Mouse (Mus musculus): ENCODE results near the gene Rarg. TPM values are rescaled to one million over a fixed set of nuclear protein-coding genes. Genes with fewer than 3 reads are reported as not detected.

The Rarg gene
- polyA plus RNA-seq, 1 experiment from 2014 or later, result 38.5 TPM

- ATAC-seq (ENCODE audit: insufficient read depth), result no peak
- no peak overlapping the region for H3K27ac ChIP-seq (ENCODE audit: low read depth)
- no peak for TF ChIP-seq CTCF (IDR thresholded peaks at IDR 0.05; ENCODE audit: low read depth)
These were observed 14.1 kb upstream of the Rarg start for GRCm38 (mm10) chr15:102271441-102271840.

GRCm38 (mm10) chr15:102270274-102270960 is 13.1 kb upstream of the Rarg start, which contains the start of gene Gm9918:
TSS of gene Gm9918 (plus strand) at chr15:102270563.
- Histone ChIP-seq H3K27me3 (ENCODE audit: insufficient read depth, low read length) (no peaks in the 10 kb centered on the region), H3K27ac (ENCODE audit: low read depth) (no peak within 1 kb of the TSS; the same call in 1 of the 2 replicates), H3K4me3 (ENCODE audit: low read depth, low read length) (peak within 1 kb of the TSS; percentile 16), H3K9ac (peak within 1 kb of the TSS; percentile 48), H3K36me3 (ENCODE audit: insufficient read depth) (no peaks in the 10 kb centered on the region), H3K4me1 (ENCODE audit: insufficient read depth) (peaks cover 8% of the 10 kb centered on the region), H3K9me3 (ENCODE audit: low read depth, low read length) (no peaks in the 10 kb centered on the region), H3K4me2 (peak within 1 kb of the TSS; percentile 58)
- DNase-seq, result no peak
- WGBS, result 14% methylated on average over 19 of the region's 21 CpGs
- TF ChIP-seq CTCF (IDR thresholded peaks at IDR 0.05; ENCODE audit: low read depth), result no peak
- ATAC-seq (ENCODE audit: insufficient read depth), result peak; percentile 63; the same call in 1 of the 2 replicates

More at GRCm38 (mm10) chr15:102271441-102271840, 14.1 kb upstream of the Rarg start:
- WGBS, result 24% methylated on average over 3 of the region's 3 CpGs
- peak; percentile 57 for DNase-seq
- H3K4me1 ChIP-seq (ENCODE audit: insufficient read depth), result peaks cover 8% of the 10 kb centered on the region
- H3K36me3 ChIP-seq (ENCODE audit: insufficient read depth), result no peaks in the 10 kb centered on the region
- peak overlapping the region; percentile 48; the same call in 1 of the 2 replicates for H3K9ac ChIP-seq
- H3K27me3 ChIP-seq (ENCODE audit: insufficient read depth, low read length), result no peaks in the 10 kb centered on the region
- H3K9me3 ChIP-seq (ENCODE audit: low read depth, low read length), result no peaks in the 10 kb centered on the region
- peak overlapping the region; percentile 58 for H3K4me2 ChIP-seq
- no peak overlapping the region for H3K4me3 ChIP-seq (ENCODE audit: low read depth, low read length)

- Histone ChIP-seq H3K4me1 (ENCODE audit: insufficient read depth) (0 out of 2 replicates have a peak, but pooled peaks cover under 1% of the 10 kb centered on the region), H3K9ac (no peak overlapping the region), H3K4me3 (ENCODE audit: low read depth, low read length) (no peak overlapping the region), H3K36me3 (ENCODE audit: insufficient read depth) (no peaks in the 10 kb centered on the region), H3K27me3 (ENCODE audit: insufficient read depth, low read length) (no peaks in the 10 kb centered on the region), H3K27ac (ENCODE audit: low read depth) (no peak overlapping the region), H3K4me2 (no peak overlapping the region), H3K9me3 (ENCODE audit: low read depth, low read length) (no peaks in the 10 kb centered on the region)
- TF ChIP-seq CTCF (IDR thresholded peaks at IDR 0.05; ENCODE audit: low read depth), result peak; percentile 15; the same call in 1 of the 2 replicates
- DNase-seq (no peak), ATAC-seq (ENCODE audit: insufficient read depth) (no peak)
- WGBS, result 83% methylated on average over 5 of the region's 5 CpGs
These were observed 8.2 kb upstream of the Rarg start for GRCm38 (mm10) chr15:102265548-102265947.

- H3K27ac ChIP-seq (ENCODE audit: low read depth), result no peak overlapping the region
- H3K4me1 ChIP-seq (ENCODE audit: insufficient read depth), result peaks cover 12% of the 10 kb centered on the region
- no peak for TF ChIP-seq CTCF (IDR thresholded peaks at IDR 0.05; ENCODE audit: low read depth)
- ATAC-seq (ENCODE audit: insufficient read depth) (no peak), DNase-seq (no peak)
- H3K9ac ChIP-seq, result no peak overlapping the region
- 63% methylated on average over 2 of the region's 2 CpGs for WGBS
- no peak overlapping the region for H3K4me3 ChIP-seq (ENCODE audit: low read depth, low read length)
- no peaks in the 10 kb centered on the region for H3K9me3 ChIP-seq (ENCODE audit: low read depth, low read length)
- no peaks in the 10 kb centered on the region for H3K36me3 ChIP-seq (ENCODE audit: insufficient read depth)
- no peaks in the 10 kb centered on the region for H3K27me3 ChIP-seq (ENCODE audit: insufficient read depth, low read length)
- H3K4me2 ChIP-seq, result no peak overlapping the region
These were observed 5.7 kb upstream of the Rarg start for GRCm38 (mm10) chr15:102263037-102263436.

GRCm38 (mm10) chr15:102262582-102262981 is 5.3 kb upstream of the Rarg start:
- ATAC-seq (ENCODE audit: insufficient read depth) (no peak), DNase-seq (no peak)
- Histone ChIP-seq H3K27ac (ENCODE audit: low read depth) (no peak overlapping the region), H3K36me3 (ENCODE audit: insufficient read depth) (no peaks in the 10 kb centered on the region), H3K4me1 (ENCODE audit: insufficient read depth) (peaks cover 16% of the 10 kb centered on the region), H3K9me3 (ENCODE audit: low read depth, low read length) (no peaks in the 10 kb centered on the region), H3K9ac (no peak overlapping the region), H3K4me2 (no peak overlapping the region), H3K4me3 (ENCODE audit: low read depth, low read length) (no peak overlapping the region), H3K27me3 (ENCODE audit: insufficient read depth, low read length) (no peaks in the 10 kb centered on the region)
- TF ChIP-seq CTCF (IDR thresholded peaks at IDR 0.05; ENCODE audit: low read depth), result no peak
- WGBS, result 41% methylated on average over 7 of the region's 7 CpGs

- Histone ChIP-seq H3K9me3 (ENCODE audit: low read depth, low read length) (no peaks in the 10 kb centered on the region), H3K4me1 (ENCODE audit: insufficient read depth) (peaks cover 26% of the 10 kb centered on the region), H3K27ac (ENCODE audit: low read depth) (peak overlapping the region; percentile 93), H3K27me3 (ENCODE audit: insufficient read depth, low read length) (no peaks in the 10 kb centered on the region), H3K9ac (peak overlapping the region; percentile 23), H3K4me2 (peak overlapping the region; percentile 88), H3K36me3 (ENCODE audit: insufficient read depth) (no peaks in the 10 kb centered on the region), H3K4me3 (ENCODE audit: low read depth, low read length) (peak overlapping the region; percentile 71; the same call in 1 of the 2 replicates)
- peak; percentile 38; the same call in 1 of the 2 replicates for ATAC-seq (ENCODE audit: insufficient read depth)
- no peak for TF ChIP-seq CTCF (IDR thresholded peaks at IDR 0.05; ENCODE audit: low read depth)
- DNase-seq, result peak; percentile 43
- 28% methylated on average over 11 of the region's 11 CpGs for WGBS
These were observed 1.4 kb upstream of the Rarg start for GRCm38 (mm10) chr15:102258581-102259253.

GRCm38 (mm10) chr15:102258076-102258470 is 756 bp upstream of the Rarg start:
- TF ChIP-seq CTCF (IDR thresholded peaks at IDR 0.05; ENCODE audit: low read depth), result no peak
- peaks cover 26% of the 10 kb centered on the region for H3K4me1 ChIP-seq (ENCODE audit: insufficient read depth)
- peaks cover 3% of the 10 kb centered on the region; the same call in 1 of the 2 replicates for H3K36me3 ChIP-seq (ENCODE audit: insufficient read depth)
- H3K4me2 ChIP-seq, result peak overlapping the region; percentile 88
- peak overlapping the region; percentile 71 for H3K4me3 ChIP-seq (ENCODE audit: low read depth, low read length)
- ATAC-seq (ENCODE audit: insufficient read depth) (peak; percentile 71), DNase-seq (peak; percentile 81)
- peak overlapping the region; percentile 83 for H3K9ac ChIP-seq
- no peaks in the 10 kb centered on the region for H3K27me3 ChIP-seq (ENCODE audit: insufficient read depth, low read length)
- 8% methylated on average over 12 of the region's 12 CpGs for WGBS
- peak overlapping the region; percentile 93 for H3K27ac ChIP-seq (ENCODE audit: low read depth)
- H3K9me3 ChIP-seq (ENCODE audit: low read depth, low read length), result no peaks in the 10 kb centered on the region
